Mouse (Mus musculus): ENCODE results near the gene Nxph1.

- TF ChIP-seq POLR2A (IDR thresholded peaks at IDR 0.05; ENCODE audit: insufficient read depth, low read depth, low read length) (no peak), CTCF (IDR thresholded peaks at IDR 0.05; ENCODE audit: insufficient read depth, low read depth, low read length) (no peak)
Observed at GRCm38 (mm10) chr6:9119136-9119535, 170.9 kb downstream of the Nxph1 start.
